In the genomic region with DNA sequence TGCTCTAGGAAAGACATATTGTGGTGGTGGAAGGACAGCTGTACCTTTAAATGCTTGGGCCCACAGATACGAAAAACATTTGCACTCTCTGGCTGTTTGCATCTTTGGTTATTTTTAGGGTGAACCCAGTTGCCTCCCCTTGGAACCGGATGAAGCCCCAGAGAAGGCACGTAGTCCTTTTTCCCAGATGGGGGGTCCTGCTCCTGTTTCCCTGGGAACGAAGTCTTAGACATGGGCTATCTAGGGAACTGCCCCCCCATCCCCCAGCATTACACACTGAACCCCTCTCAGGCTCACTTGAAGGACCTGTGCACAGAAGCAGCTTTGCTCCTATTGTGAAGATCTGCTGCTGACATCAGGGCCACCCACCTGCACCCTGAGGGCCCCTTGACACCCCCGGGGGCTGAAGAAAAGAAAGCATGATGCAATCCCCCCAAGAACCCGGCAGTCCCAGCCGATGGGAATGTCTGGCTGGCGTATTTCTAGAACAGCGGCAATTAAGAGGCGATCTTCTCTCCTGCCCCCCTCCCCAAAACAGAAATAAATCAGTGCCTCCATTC, we compare ENCODE assay signal across 12 mouse cellular contexts. TPM values are rescaled to one million over a fixed set of nuclear protein-coding genes. Genes with fewer than 3 reads are reported as not detected.
A peak's percentile ranks its signal among the peaks of the same experiment; 100 is the strongest.
DNase-seq lines count a peak whose midpoint lies in the region; ATAC-seq and TF ChIP-seq lines count a peak whose summit lies in the region.
"Had no signal": no experiment of that assay in that cellular context is flagged by ENCODE, and none has a peak within 500 bp of the region (broad histone marks: within the 10 kb centered on the region; RNA-seq: fewer than 3 reads in every experiment).

No protein-coding gene starts in this region.

- no peaks in the 10 kb centered on the region for H3K27me3 ChIP-seq in embryonic facial prominence, embryonic 14.5 days (replicated peaks; ENCODE audit: control insufficient read depth, insufficient read depth, low read length)
- H3K27me3 ChIP-seq in embryonic facial prominence, embryonic 10.5 days (replicated peaks; ENCODE audit: low read depth, poor library complexity, severe bottlenecking) = peaks cover 3% of the 10 kb centered on the region
- peaks cover 4% of the 10 kb centered on the region; the same call in 1 of the 2 replicates for H3K27me3 ChIP-seq in hindbrain, embryonic 10.5 days (ENCODE audit: insufficient read depth, poor library complexity, severe bottlenecking)
- no peaks in the 10 kb centered on the region for H3K27me3 ChIP-seq in midbrain, embryonic 14.5 days (ENCODE audit: control insufficient read depth, insufficient read depth, low read length)

- no peak overlapping the region for H3K9ac ChIP-seq in embryonic facial prominence, embryonic 14.5 days (ENCODE audit: low read depth, low read length)
- peak overlapping the region; percentile 39 for H3K9ac ChIP-seq in midbrain, embryonic 14.5 days (replicated peaks; ENCODE audit: low read length)
- H3K9ac ChIP-seq: limb, embryonic 12.5 days had no signal

- H3K9me3 ChIP-seq in embryonic facial prominence, embryonic 14.5 days (ENCODE audit: control insufficient read depth, low read length) = no peaks in the 10 kb centered on the region
- H3K9me3 ChIP-seq in embryonic facial prominence, embryonic 10.5 days = no peaks in the 10 kb centered on the region
- H3K9me3 ChIP-seq in hindbrain, embryonic 10.5 days = no peaks in the 10 kb centered on the region
- no peaks in the 10 kb centered on the region for H3K9me3 ChIP-seq in midbrain, embryonic 14.5 days (ENCODE audit: control insufficient read depth, low read length)
- H3K9me3 ChIP-seq: limb, embryonic 12.5 days had no signal

- WGBS in embryonic facial prominence, embryonic 14.5 days = 63% methylated on average over 10 of the region's 10 CpGs
- WGBS in embryonic facial prominence, embryonic 10.5 days = 74% methylated on average over 10 of the region's 10 CpGs
- WGBS in hindbrain, embryonic 10.5 days = 79% methylated on average over 10 of the region's 10 CpGs
- 24% methylated on average over 10 of the region's 10 CpGs for WGBS in midbrain, embryonic 14.5 days

- no peak overlapping the region for H3K27ac ChIP-seq in embryonic facial prominence, embryonic 14.5 days (replicated peaks; ENCODE audit: low read depth, low read length)
- no peak overlapping the region for H3K27ac ChIP-seq in embryonic facial prominence, embryonic 10.5 days (replicated peaks)
- peak overlapping the region; percentile 59 for H3K27ac ChIP-seq in hindbrain, embryonic 10.5 days
- H3K27ac ChIP-seq in midbrain, embryonic 14.5 days (replicated peaks; ENCODE audit: low read depth, low read length) = peak overlapping the region; percentile 67
- H3K27ac ChIP-seq: limb, embryonic 12.5 days; macrophage had no signal

- ATAC-seq in embryonic facial prominence, embryonic 14.5 days (ENCODE audit: low read depth) = peak; percentile 53
- ATAC-seq in midbrain, embryonic 14.5 days (ENCODE audit: low FRiP score, low TSS enrichment) = no peak; the same call in 1 of the 2 replicates

- no peak for TF ChIP-seq CTCF in brain, embryonic 14.5 days (IDR thresholded peaks at IDR 0.05; ENCODE audit: borderline replicate concordance, extremely low read depth, insufficient read depth, insufficient read length)

- no peak overlapping the region for H3K4me3 ChIP-seq in embryonic facial prominence, embryonic 14.5 days (ENCODE audit: low read depth, low read length)
- H3K4me3 ChIP-seq in embryonic facial prominence, embryonic 10.5 days = no peak overlapping the region
- no peak overlapping the region for H3K4me3 ChIP-seq in hindbrain, embryonic 10.5 days
- no peak overlapping the region for H3K4me3 ChIP-seq in midbrain, embryonic 14.5 days (replicated peaks; ENCODE audit: low read depth, low read length)
- H3K4me3 ChIP-seq: erythroblast, embryonic 14.5 days; limb, embryonic 12.5 days had no signal

- peak; percentile 17 for DNase-seq in embryonic facial prominence, embryonic 14.5 days (ENCODE audit: low spot score)
- no peak for DNase-seq in embryonic facial prominence, embryonic 10.5 days (ENCODE audit: low spot score)
- DNase-seq in brain, embryonic 14.5 days (ENCODE audit: low read depth) = peak; percentile 72
- DNase-seq in hindbrain, embryonic 10.5 days (ENCODE audit: low spot score) = no peak
- DNase-seq in midbrain, embryonic 14.5 days = no peak
- no peak for DNase-seq in adrenal gland, adult 8-10 months
- no peak for DNase-seq in lung, postnatal 14 days
- no peak for DNase-seq in adrenal gland, postnatal 14 days
- DNase-seq: cerebellum, adult 9-10 months had no signal

- TF ChIP-seq POLR2A in brain, embryonic 14.5 days (IDR thresholded peaks at IDR 0.05; ENCODE audit: borderline replicate concordance, extremely low read depth, insufficient read depth, insufficient read length, poor library complexity, severe bottlenecking) = no peak

- H3K4me1 ChIP-seq in embryonic facial prominence, embryonic 14.5 days (ENCODE audit: control insufficient read depth, insufficient read depth, low read length) = peaks cover 7% of the 10 kb centered on the region; the same call in 1 of the 2 replicates
- H3K4me1 ChIP-seq in embryonic facial prominence, embryonic 10.5 days = peaks cover 41% of the 10 kb centered on the region
- peaks cover 58% of the 10 kb centered on the region for H3K4me1 ChIP-seq in hindbrain, embryonic 10.5 days (replicated peaks)
- peaks cover 44% of the 10 kb centered on the region for H3K4me1 ChIP-seq in midbrain, embryonic 14.5 days (ENCODE audit: control insufficient read depth, insufficient read depth, low read length)

- H3K36me3 ChIP-seq in embryonic facial prominence, embryonic 14.5 days (ENCODE audit: control insufficient read depth, insufficient read depth, low read length) = no peaks in the 10 kb centered on the region
- no peaks in the 10 kb centered on the region for H3K36me3 ChIP-seq in embryonic facial prominence, embryonic 10.5 days (replicated peaks)
- no peaks in the 10 kb centered on the region for H3K36me3 ChIP-seq in hindbrain, embryonic 10.5 days
- H3K36me3 ChIP-seq in midbrain, embryonic 14.5 days (ENCODE audit: control insufficient read depth, insufficient read depth, low read length) = no peaks in the 10 kb centered on the region
- H3K36me3 ChIP-seq: limb, embryonic 12.5 days had no signal

- no peak overlapping the region for H3K4me2 ChIP-seq in embryonic facial prominence, embryonic 14.5 days (ENCODE audit: low read depth, low read length)
- peak overlapping the region; percentile 40 for H3K4me2 ChIP-seq in midbrain, embryonic 14.5 days (ENCODE audit: low read length)
- H3K4me2 ChIP-seq: limb, embryonic 12.5 days had no signal

RNA-seq across cellular contexts. Expression of gene Pitpnm2, which starts 56.8 kb away (rescaled TPM):
- polyA plus RNA-seq in embryonic facial prominence, embryonic 14.5 days (2014; fragmentation: Nextera tagmentation; extraction: Ambion mirVana) = 7.6 and 8.4 TPM in 2 replicates
- polyA plus RNA-seq in embryonic facial prominence, embryonic 10.5 days (2016; fragmentation: Nextera tagmentation; extraction: Ambion mirVana) = 3.2 and 4.0 TPM in 2 replicates
- polyA plus RNA-seq in brain, embryonic 14.5 days (2012; rRNA removed) = 51.9 and 61.2 TPM in 2 replicates
- polyA plus RNA-seq in hindbrain, embryonic 10.5 days (2016; fragmentation: Nextera tagmentation; extraction: Ambion mirVana) = 3.2 and 3.6 TPM in 2 replicates
- 10.7 and 11.6 TPM in 2 replicates for polyA plus RNA-seq in midbrain, embryonic 14.5 days (2014; fragmentation: Nextera tagmentation; extraction: Ambion mirVana)
- total RNA-seq in adrenal gland, adult 8-10 months (2022) = 10 to 100 TPM; 52.7 to 67.0 (median 62.5) TPM
- 48.8 and 51.8 TPM in 2 replicates for total RNA-seq in adrenal gland, postnatal 14 days (2021)

Comparison
In these comparisons a context has a peak if more than half of its experiments do, and no peak if none do; other contexts are left out.
1. DNase-seq: peak in embryonic facial prominence, embryonic 14.5 days (single experiment) and brain, embryonic 14.5 days (single experiment); none in embryonic facial prominence, embryonic 10.5 days (single experiment), hindbrain, embryonic 10.5 days (single experiment), midbrain, embryonic 14.5 days (single experiment), adrenal gland, adult 8-10 months (single experiment), lung, postnatal 14 days (single experiment) and adrenal gland, postnatal 14 days (single experiment).
2. H3K27ac ChIP-seq: peak in hindbrain, embryonic 10.5 days (single experiment) and midbrain, embryonic 14.5 days (single experiment); none in embryonic facial prominence, embryonic 14.5 days (single experiment) and embryonic facial prominence, embryonic 10.5 days (single experiment).